Mouse (Mus musculus) retina, embryonic 14.5 days (tissue): ENCODE data around the gene Abtb2.

Experiments
- DNase-seq: peaks from one replicate; pipeline ENCODE4 v3.0.0-alpha.2; 2015; ENCODE audit warnings: low spot score

Gene Abtb2

DNA sequence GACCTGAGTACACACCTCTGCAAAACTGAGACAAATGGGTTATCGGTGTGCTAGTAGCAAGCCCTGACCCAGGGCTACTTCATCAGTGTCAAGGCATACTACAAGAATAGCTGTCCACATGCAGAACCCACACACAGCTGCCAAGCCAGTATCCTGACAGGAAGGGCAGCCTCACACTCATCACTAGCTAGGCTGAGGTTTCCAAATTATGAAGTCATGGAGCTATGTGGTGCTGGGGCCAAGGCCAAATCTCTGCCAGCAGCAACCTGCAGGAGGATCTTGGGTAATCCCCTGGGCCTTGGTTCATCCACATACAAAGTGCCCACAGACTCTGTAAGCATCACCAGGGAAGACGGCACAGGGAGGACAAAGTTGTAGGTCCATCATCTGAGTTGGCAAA, 177.4 kb downstream of the Abtb2 start:
- no peak for DNase-seq

DNA sequence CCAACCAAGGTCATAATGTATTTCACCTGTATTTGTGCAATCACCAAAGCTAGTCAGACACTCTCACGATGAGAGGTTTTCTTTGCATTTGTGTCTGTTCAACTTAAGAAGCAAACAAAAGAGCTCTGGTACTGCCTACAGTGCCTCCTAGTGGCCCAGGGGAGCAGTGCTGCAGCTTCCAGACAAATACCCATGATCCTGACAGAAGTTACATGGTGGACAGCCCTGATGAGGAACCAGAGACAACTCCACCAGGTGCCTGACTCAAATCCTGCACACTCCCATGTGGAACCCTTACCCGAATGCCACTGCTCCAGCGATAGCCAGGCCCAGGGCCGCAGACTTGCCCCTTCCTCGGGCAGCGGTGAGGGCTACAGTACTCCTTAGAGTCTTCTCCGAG, 177.9 kb downstream of the Abtb2 start:
- DNase-seq = peak; percentile 85

DNA sequence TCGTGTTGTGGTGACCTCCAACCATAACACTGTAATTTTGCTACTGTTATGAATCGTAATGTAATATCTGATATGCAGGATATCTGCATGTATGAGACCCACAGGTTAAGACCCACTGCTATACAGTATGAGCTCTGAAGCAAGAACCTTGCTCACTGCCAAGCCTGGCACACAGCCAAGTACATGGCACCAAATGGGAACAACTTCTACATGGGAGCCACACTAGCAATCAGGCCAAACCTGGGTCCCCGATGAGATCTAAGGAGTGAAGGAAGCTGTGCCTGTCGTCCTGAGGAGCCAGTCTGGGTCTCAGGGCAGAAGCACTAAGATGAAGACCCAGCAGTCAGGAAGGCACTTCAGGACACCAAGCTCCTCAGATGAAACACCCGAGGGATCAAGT, 179.4 kb downstream of the Abtb2 start:
- DNase-seq = no peak

DNA sequence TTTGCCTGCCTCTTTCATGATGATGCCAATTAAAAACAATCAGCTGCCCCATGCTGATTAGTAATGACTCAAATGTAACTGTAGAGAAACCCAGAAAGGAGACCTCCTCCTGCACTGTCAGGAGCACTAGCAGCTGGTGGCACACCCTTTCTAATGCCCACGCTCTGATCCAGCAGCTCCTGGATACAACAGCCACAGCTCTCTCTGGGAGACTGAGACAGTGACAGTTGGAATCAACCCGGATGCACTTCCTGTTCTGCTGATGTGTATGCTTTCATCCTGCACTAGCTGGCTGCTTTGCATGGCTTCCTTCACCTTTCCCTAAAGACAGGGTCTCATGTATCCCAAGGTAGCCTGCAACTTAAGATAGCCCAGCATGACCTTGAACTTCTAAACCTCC, 180.0 kb downstream of the Abtb2 start:
- DNase-seq = no peak

DNA sequence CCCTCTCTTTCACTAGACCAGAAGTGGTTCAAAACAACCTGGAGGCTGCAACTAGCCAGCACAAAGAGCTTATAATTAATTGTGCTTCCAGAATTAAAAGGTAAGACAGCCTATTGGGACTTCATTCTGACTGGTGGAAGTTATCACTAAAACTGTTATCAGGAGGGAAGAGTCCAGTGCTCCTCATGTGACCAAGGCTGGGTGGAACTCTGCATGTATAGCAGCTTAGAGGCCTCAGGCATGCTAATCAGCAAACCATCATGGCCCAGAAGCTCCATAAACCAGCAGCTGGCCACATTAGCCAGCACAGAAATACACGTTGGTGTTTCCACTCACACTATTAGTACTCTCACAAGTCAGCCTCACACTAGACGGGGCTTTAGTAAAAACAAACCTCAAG, 180.7 kb downstream of the Abtb2 start:
- no peak for DNase-seq

DNA sequence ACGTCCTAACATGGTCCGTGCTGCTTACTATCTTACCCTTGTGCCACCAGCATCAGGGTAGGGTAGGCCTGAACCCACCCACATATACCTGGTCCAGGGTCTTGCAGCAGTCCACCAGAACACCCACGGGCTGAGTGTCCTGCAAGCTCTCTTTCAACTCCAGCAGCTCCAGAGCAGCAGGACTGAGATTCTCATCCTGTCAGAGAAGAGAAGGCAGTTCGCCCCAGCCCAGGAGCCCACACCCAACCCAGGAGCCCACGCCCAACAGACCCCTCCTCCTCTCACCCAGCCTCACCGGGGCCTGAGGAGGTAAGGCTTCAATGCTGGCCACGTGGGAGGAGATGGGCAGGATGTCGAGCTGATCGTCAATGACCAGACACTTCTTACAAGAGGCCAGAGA, 181.8 kb downstream of the Abtb2 start:
- DNase-seq = no peak

DNA sequence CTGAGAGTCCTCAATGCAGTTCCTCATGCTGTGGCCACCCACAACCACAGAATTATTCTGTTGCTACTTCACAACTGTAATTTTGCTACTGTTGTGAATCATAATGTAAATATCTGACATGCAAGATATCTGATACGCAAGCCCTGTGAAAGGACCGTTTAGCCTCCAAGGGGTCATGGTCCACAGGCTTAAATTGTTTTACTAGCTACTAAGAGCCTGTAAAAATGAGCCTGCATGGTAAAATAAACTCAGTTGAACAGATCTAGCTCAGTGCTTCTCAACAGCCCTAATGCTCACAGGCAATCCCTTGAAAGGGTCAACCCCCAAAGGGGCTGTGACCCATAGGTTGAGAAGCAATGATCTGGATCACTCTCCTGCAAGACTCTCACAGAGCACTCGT, 183.0 kb downstream of the Abtb2 start:
- DNase-seq = no peak

DNA sequence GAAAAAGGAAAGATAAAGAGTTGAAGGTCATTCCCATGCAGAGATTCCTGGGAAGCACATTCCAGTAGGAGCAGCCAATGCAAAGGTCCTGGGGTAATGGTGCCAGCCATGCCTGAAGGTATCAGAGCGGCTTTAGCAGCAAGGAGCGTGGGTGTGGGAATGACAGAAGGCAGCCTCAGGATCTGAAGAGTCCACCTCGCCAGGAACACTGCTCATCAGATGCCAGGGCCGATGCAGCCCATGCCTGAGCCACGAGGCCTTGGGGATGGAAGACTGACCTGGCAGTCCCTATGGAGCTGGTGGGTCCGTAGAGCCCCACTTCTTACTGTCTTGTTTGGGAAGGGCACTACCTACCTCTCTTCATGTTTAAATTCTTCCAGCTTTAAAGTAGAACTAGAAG, 185.7 kb downstream of the Abtb2 start:
- no peak for DNase-seq

DNA sequence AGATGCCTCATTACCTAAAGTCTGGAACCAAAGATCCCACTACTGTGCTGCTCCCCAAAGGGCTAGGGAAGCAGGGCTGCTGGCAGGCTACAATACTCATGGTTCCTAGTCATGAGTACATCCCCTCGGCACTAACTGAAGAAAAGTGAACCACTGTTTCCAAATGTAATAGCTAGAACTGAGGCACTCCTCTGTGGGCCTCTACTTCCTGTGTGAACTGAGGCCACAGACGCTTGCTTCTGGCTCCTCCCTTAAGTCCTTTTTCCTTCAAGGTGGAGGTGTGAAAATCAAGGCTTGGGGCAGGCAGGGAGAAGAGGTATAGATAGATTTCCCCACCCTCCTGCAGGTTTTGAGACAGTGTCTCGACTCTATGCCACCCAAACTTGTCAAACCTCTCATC, 188.5 kb downstream of the Abtb2 start:
- no peak for DNase-seq

DNA sequence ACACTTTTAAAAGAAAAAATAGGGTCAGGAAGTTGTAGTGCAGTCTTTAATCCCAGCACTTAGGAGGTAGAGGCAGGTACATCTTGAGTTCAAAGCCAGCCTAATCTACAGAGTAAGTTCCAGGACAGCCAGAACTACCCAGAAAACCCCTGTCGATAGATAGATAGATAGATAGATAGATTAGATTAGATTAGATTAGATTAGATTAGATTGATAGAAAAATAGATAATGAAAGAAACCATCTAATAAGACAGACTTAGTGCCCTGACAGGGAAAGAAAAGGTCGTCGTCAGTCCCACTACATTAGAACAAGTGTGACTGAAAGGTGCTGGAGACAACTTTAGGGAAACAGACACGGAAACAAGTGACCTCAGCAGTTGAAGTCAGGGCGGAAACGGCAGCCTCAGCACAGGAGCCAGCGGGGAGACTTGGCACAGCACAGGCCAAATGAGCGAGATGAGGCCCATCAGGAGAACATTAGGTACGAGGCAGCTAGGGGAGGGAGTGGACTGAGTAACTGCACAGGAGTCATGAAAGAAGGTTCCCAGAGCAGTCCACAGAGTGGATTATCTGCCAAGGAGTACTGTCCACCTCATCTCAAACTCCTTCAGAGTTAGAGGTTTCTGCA, 189.5 kb downstream of the Abtb2 start:
- DNase-seq = no peak

DNA sequence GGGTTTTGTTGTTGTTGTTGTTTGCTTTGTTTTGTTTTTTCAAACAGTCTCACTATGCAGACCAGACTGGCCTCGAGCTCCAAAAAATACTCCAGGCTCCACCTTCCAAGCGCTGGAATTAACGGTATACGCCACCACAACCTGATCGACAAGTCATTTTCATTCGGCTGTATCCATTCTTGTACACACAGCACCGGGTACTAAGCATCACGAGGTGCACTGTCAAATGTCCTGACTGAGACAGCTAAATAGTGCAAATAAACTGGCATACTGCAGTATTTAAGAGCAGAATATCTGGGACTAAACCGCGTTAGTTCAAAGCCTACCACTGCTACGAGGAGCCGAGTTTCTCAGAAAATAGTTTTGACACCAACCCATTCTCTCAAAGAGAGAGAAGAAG, 194.3 kb downstream of the Abtb2 start:
- DNase-seq = no peak

DNA sequence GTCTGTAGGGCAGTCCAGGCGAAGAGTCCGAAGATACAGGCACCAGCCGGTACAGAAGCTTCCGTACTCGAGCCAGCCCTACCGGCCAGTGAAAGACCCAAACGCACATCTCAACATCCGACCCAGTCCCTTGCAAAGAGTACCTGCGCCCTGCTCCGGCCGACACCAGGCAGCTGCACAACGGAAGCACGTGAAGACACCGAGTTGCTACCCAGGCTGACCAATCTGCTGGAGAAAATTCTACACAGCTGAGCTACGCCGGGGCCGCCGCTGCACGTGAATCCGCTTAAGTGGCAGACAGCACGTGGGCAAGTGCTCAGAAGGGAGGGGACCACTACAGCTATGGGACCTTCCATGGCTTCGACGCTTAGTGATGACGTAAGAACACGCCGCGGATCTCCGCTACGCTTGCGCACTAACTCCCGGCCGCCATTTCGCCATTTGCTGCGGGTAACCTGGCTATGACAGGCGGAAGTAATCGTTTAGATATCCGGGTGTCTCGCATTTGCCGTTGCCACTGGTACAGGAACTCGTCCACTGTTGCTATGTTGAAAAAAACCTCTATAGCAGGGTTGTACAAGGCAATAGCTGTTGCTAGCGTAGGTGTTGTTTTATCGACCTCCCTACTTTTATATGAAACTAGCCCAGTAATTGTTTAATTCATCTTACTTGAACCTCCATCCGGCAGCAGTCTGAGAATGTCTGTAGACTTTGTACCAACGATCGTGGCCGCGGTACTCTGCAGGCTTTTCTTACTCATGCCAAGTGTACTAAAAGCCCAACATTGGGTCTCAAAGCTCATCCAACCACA, 195.0 kb downstream of the Abtb2 start, which contains the start of gene Nat10:
Gene Nat10, minus strand, starts transcription at position 365 of the 811 bp plus-strand sequence.
- DNase-seq = peak; percentile 99

DNA sequence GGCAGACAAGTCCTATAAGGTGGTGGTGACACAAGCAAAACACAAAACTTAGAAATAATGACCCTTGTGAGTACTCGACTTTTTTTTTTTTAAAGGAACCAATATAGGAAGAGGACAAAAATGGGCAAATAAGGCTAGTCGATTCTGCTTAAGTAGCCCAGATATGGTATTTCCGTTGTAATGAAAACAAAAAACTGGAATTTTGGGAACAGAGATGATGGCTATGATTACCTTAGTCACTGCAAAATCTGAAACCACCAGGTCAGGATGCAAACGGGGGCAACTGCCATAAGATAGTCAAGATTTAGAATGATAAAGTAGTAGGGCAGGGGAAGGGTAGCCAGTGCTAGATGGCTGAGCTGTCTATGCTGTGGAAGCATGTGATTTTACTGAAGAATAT, 195.9 kb downstream of the Abtb2 start:
- DNase-seq = peak; percentile 12

DNA sequence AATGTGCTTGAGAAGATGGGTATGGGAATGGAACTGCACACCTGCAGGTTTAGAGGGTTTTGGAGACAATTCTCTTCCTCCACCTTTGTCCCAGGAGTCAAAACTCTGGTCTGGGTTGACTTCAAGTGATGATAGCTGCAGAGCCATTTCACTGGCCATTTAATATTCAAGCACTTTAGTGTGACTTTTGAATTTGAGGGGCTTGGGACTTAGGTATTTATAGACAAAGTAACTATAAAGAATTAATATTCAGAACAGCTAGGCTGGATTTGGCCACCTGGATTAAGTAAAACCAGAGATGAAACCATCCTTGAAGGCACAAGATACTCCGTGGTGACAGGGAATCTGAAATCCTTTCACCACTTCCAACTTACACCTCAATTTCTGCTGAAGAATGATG, 196.4 kb downstream of the Abtb2 start:
- no peak for DNase-seq
